Mouse (Mus musculus): ENCODE results near the gene Pacsin1. TPM values are rescaled to one million over a fixed set of nuclear protein-coding genes. Genes with fewer than 3 reads are reported as not detected.

Pacsin1 gene
- polyA plus RNA-seq, 1 experiment from 2014 or later: 1.2 TPM

GRCm38 (mm10) chr17:27721125-27721664, 65.9 kb downstream of the Pacsin1 start:
- Histone ChIP-seq H3K27ac (ENCODE audit: low read length) (peak overlapping the region; percentile 26; the same call in 1 of the 2 replicates), H3K4me3 (replicated peaks; ENCODE audit: low read length) (no peak overlapping the region), H3K9me3 (replicated peaks; ENCODE audit: control insufficient read depth, low read length) (no peaks in the 10 kb centered on the region), H3K4me1 (ENCODE audit: control insufficient read depth, insufficient read depth, low read length) (peaks cover 29% of the 10 kb centered on the region), H3K9ac (ENCODE audit: low read length) (no peak overlapping the region), H3K36me3 (ENCODE audit: control insufficient read depth, insufficient read depth, low read length) (no peaks in the 10 kb centered on the region), H3K27me3 (ENCODE audit: control insufficient read depth, insufficient read depth, low read length) (no peaks in the 10 kb centered on the region), H3K4me2 (ENCODE audit: low read depth, low read length) (no peak overlapping the region)
- ATAC-seq (ENCODE audit: insufficient read depth, low FRiP score): peak; percentile 61; the same call in 1 of the 2 replicates
- 61% methylated on average over 9 of the region's 9 CpGs for WGBS

GRCm38 (mm10) chr17:27724327-27724726, 69.0 kb downstream of the Pacsin1 start:
- WGBS: 26% methylated on average over 3 of the region's 3 CpGs
- ATAC-seq (ENCODE audit: insufficient read depth, low FRiP score): no peak
- Histone ChIP-seq H3K4me2 (ENCODE audit: low read depth, low read length) (no peak overlapping the region), H3K9ac (ENCODE audit: low read length) (no peak overlapping the region), H3K27ac (ENCODE audit: low read length) (no peak overlapping the region), H3K27me3 (ENCODE audit: control insufficient read depth, insufficient read depth, low read length) (no peaks in the 10 kb centered on the region), H3K4me3 (replicated peaks; ENCODE audit: low read length) (no peak overlapping the region), H3K4me1 (ENCODE audit: control insufficient read depth, insufficient read depth, low read length) (peaks cover 24% of the 10 kb centered on the region), H3K36me3 (ENCODE audit: control insufficient read depth, insufficient read depth, low read length) (no peaks in the 10 kb centered on the region), H3K9me3 (replicated peaks; ENCODE audit: control insufficient read depth, low read length) (no peaks in the 10 kb centered on the region)

GRCm38 (mm10) chr17:27725011-27725410, 69.7 kb downstream of the Pacsin1 start:
- Histone ChIP-seq H3K27me3 (ENCODE audit: control insufficient read depth, insufficient read depth, low read length) (no peaks in the 10 kb centered on the region), H3K4me3 (replicated peaks; ENCODE audit: low read length) (no peak overlapping the region), H3K4me2 (ENCODE audit: low read depth, low read length) (0 out of 2 replicates have a peak overlapping the region, but pooled peaks have one; percentile 43), H3K9me3 (replicated peaks; ENCODE audit: control insufficient read depth, low read length) (no peaks in the 10 kb centered on the region), H3K36me3 (ENCODE audit: control insufficient read depth, insufficient read depth, low read length) (no peaks in the 10 kb centered on the region), H3K27ac (ENCODE audit: low read length) (no peak overlapping the region), H3K4me1 (ENCODE audit: control insufficient read depth, insufficient read depth, low read length) (peaks cover 24% of the 10 kb centered on the region), H3K9ac (ENCODE audit: low read length) (no peak overlapping the region; the same call in 1 of the 2 replicates)
- ATAC-seq (ENCODE audit: insufficient read depth, low FRiP score): no peak
- WGBS: 47% methylated on average over 10 of the region's 10 CpGs

- no peaks in the 10 kb centered on the region for H3K27me3 ChIP-seq (ENCODE audit: control insufficient read depth, insufficient read depth, low read length)
- peak overlapping the region; percentile 43; the same call in 1 of the 2 replicates for H3K4me2 ChIP-seq (ENCODE audit: low read depth, low read length)
- no peaks in the 10 kb centered on the region for H3K9me3 ChIP-seq (replicated peaks; ENCODE audit: control insufficient read depth, low read length)
- peak overlapping the region; percentile 26; the same call in 1 of the 2 replicates for H3K9ac ChIP-seq (ENCODE audit: low read length)
- peaks cover 22% of the 10 kb centered on the region for H3K4me1 ChIP-seq (ENCODE audit: control insufficient read depth, insufficient read depth, low read length)
- H3K27ac ChIP-seq (ENCODE audit: low read length): no peak overlapping the region
- no peak for ATAC-seq (ENCODE audit: insufficient read depth, low FRiP score)
- H3K4me3 ChIP-seq (replicated peaks; ENCODE audit: low read length): no peak overlapping the region
- WGBS: 19% methylated on average over 10 of the region's 10 CpGs
- no peaks in the 10 kb centered on the region for H3K36me3 ChIP-seq (ENCODE audit: control insufficient read depth, insufficient read depth, low read length)
Measured at GRCm38 (mm10) chr17:27725412-27725811, 70.1 kb downstream of the Pacsin1 start.

- Histone ChIP-seq H3K9me3 (replicated peaks; ENCODE audit: control insufficient read depth, low read length) (no peaks in the 10 kb centered on the region), H3K27me3 (ENCODE audit: control insufficient read depth, insufficient read depth, low read length) (no peaks in the 10 kb centered on the region), H3K9ac (ENCODE audit: low read length) (peak overlapping the region; percentile 54), H3K27ac (ENCODE audit: low read length) (peak overlapping the region; percentile 49), H3K4me3 (replicated peaks; ENCODE audit: low read length) (peak overlapping the region; percentile 29), H3K4me2 (ENCODE audit: low read depth, low read length) (peak overlapping the region; percentile 43), H3K36me3 (ENCODE audit: control insufficient read depth, insufficient read depth, low read length) (no peaks in the 10 kb centered on the region), H3K4me1 (ENCODE audit: control insufficient read depth, insufficient read depth, low read length) (peaks cover 20% of the 10 kb centered on the region)
- WGBS: 37% methylated on average over 7 of the region's 7 CpGs
- 0 out of 2 replicates have a peak, but pooled peaks have one; percentile 7 for ATAC-seq (ENCODE audit: insufficient read depth, low FRiP score)
Measured at GRCm38 (mm10) chr17:27726527-27726926, 71.2 kb downstream of the Pacsin1 start.

- H3K4me1 ChIP-seq (ENCODE audit: control insufficient read depth, insufficient read depth, low read length): peaks cover 20% of the 10 kb centered on the region
- peak within 1 kb of the TSS; percentile 43 for H3K4me2 ChIP-seq (ENCODE audit: low read depth, low read length)
- H3K9ac ChIP-seq (ENCODE audit: low read length): peak within 1 kb of the TSS; percentile 62
- 53% methylated on average over 10 of the region's 10 CpGs for WGBS
- peak within 1 kb of the TSS; percentile 43 for H3K27ac ChIP-seq (ENCODE audit: low read length)
- H3K36me3 ChIP-seq (ENCODE audit: control insufficient read depth, insufficient read depth, low read length): no peaks in the 10 kb centered on the region
- 0 out of 2 replicates have a peak, but pooled peaks have one; percentile 18 for ATAC-seq (ENCODE audit: insufficient read depth, low FRiP score)
- no peaks in the 10 kb centered on the region for H3K27me3 ChIP-seq (ENCODE audit: control insufficient read depth, insufficient read depth, low read length)
- peak within 1 kb of the TSS; percentile 41 for H3K4me3 ChIP-seq (replicated peaks; ENCODE audit: low read length)
- no peaks in the 10 kb centered on the region for H3K9me3 ChIP-seq (replicated peaks; ENCODE audit: control insufficient read depth, low read length)
Measured at GRCm38 (mm10) chr17:27728770-27729169, 73.5 kb downstream of the Pacsin1 start, which contains the start of gene Spdef. Spdef (minus strand) TSS chr17:27728955.

GRCm38 (mm10) chr17:27732152-27732551, 76.8 kb downstream of the Pacsin1 start:
- WGBS: 49% methylated on average over 5 of the region's 5 CpGs
- Histone ChIP-seq H3K4me1 (ENCODE audit: control insufficient read depth, insufficient read depth, low read length) (no peaks in the 10 kb centered on the region), H3K9me3 (replicated peaks; ENCODE audit: control insufficient read depth, low read length) (no peaks in the 10 kb centered on the region), H3K36me3 (ENCODE audit: control insufficient read depth, insufficient read depth, low read length) (no peaks in the 10 kb centered on the region), H3K4me2 (ENCODE audit: low read depth, low read length) (no peak overlapping the region), H3K4me3 (replicated peaks; ENCODE audit: low read length) (no peak overlapping the region), H3K9ac (ENCODE audit: low read length) (no peak overlapping the region), H3K27ac (ENCODE audit: low read length) (no peak overlapping the region), H3K27me3 (ENCODE audit: control insufficient read depth, insufficient read depth, low read length) (no peaks in the 10 kb centered on the region)
- ATAC-seq (ENCODE audit: insufficient read depth, low FRiP score): no peak

- Histone ChIP-seq H3K4me3 (replicated peaks; ENCODE audit: low read length) (no peak overlapping the region), H3K27ac (ENCODE audit: low read length) (no peak overlapping the region), H3K27me3 (ENCODE audit: control insufficient read depth, insufficient read depth, low read length) (no peaks in the 10 kb centered on the region), H3K9me3 (replicated peaks; ENCODE audit: control insufficient read depth, low read length) (no peaks in the 10 kb centered on the region), H3K4me2 (ENCODE audit: low read depth, low read length) (no peak overlapping the region), H3K36me3 (ENCODE audit: control insufficient read depth, insufficient read depth, low read length) (no peaks in the 10 kb centered on the region), H3K9ac (ENCODE audit: low read length) (no peak overlapping the region), H3K4me1 (ENCODE audit: control insufficient read depth, insufficient read depth, low read length) (no peaks in the 10 kb centered on the region)
- ATAC-seq (ENCODE audit: insufficient read depth, low FRiP score): no peak
- 78% methylated on average over 3 of the region's 3 CpGs for WGBS
Measured at GRCm38 (mm10) chr17:27732694-27733093, 77.4 kb downstream of the Pacsin1 start.

GRCm38 (mm10) chr17:27734344-27735073, 79.2 kb downstream of the Pacsin1 start:
- peak; percentile 88 for ATAC-seq (ENCODE audit: insufficient read depth, low FRiP score)
- H3K4me2 ChIP-seq (ENCODE audit: low read depth, low read length): peak overlapping the region; percentile 5; the same call in 1 of the 2 replicates
- no peak overlapping the region for H3K4me3 ChIP-seq (replicated peaks; ENCODE audit: low read length)
- no peaks in the 10 kb centered on the region for H3K27me3 ChIP-seq (ENCODE audit: control insufficient read depth, insufficient read depth, low read length)
- no peaks in the 10 kb centered on the region for H3K36me3 ChIP-seq (ENCODE audit: control insufficient read depth, insufficient read depth, low read length)
- no peak overlapping the region; the same call in 1 of the 2 replicates for H3K9ac ChIP-seq (ENCODE audit: low read length)
- H3K4me1 ChIP-seq (ENCODE audit: control insufficient read depth, insufficient read depth, low read length): no peaks in the 10 kb centered on the region
- WGBS: 20% methylated on average over 12 of the region's 13 CpGs
- peak overlapping the region; percentile 75 for H3K27ac ChIP-seq (ENCODE audit: low read length)
- no peaks in the 10 kb centered on the region for H3K9me3 ChIP-seq (replicated peaks; ENCODE audit: control insufficient read depth, low read length)
